Mouse (Mus musculus) cerebellum, postnatal 14 days (tissue): ENCODE measurements around the gene Olfr390.

Experiments
- DNase-seq, 2 experiments: peaks; one replicate each; pipeline ENCODE4 v3.0.0; 2021; ENCODE audit warnings: mixed read lengths in 2 of 2

Gene Olfr390

DNA sequence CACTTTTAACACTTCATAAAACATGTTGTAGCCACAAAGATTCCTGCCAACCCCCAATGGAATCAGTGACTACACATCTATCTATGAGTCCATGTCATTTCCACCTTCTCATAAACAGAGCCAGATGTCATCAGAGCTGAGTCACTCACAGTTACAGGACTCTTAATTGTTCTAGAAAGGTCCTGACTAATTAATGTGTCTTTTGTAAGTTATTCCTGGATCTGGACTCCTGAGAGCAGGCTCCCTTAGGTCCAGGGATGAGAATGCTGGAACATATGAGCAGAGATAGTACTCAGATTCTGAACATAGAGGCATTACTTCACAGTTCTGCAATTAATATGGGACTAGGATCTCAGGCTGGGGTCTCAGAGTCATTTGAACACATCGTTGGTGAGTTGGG lies at the start of gene Olfr390:
Gene Olfr390 (plus strand): TSS at position 301 of the 400 bp plus-strand sequence.
- no peak for DNase-seq

DNA sequence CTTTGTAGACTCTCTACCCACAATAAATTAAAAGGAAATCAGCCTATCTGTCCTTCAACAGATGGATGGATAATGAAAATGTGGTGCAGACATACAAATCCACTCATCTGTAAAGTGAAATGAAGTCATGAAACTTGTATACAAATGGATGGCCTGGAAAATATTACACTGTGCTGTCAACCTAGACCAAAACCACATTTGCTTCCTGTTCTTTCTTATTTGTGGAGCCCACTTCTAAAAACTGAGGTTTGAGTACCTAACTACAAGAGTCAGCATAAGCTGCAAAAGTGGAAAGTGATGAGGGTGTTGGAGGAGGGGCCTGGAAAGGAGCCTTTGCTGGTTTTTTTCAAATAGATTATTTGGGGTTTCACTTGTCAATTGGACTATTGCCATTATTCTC lies 23.6 kb upstream of the Olfr390 start:
- no peak for DNase-seq

DNA sequence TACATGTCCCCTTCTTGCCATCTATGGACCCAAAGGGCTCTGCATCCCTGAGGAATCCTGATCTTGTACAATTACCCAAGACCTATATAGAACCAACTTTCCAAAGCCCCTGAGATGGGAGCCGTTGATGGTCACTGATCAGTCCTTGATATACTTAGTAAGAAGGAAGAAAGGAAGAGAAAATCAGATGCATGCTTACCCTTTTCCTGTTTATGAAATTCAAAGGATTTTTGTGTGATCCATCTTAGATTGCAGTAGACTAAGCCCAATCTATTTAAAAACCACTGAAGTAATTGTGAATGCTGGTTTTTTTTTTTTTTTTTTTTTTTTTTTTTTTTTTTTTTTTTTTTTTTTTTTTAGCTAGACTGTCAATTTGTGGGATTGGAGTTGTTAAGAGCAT lies 2.2 kb upstream of the Olfr390 start, which contains the start of gene Olfr389:
Gene Olfr389 (minus strand): TSS at position 101 of the 400 bp plus-strand sequence.
- no peak for DNase-seq

DNA sequence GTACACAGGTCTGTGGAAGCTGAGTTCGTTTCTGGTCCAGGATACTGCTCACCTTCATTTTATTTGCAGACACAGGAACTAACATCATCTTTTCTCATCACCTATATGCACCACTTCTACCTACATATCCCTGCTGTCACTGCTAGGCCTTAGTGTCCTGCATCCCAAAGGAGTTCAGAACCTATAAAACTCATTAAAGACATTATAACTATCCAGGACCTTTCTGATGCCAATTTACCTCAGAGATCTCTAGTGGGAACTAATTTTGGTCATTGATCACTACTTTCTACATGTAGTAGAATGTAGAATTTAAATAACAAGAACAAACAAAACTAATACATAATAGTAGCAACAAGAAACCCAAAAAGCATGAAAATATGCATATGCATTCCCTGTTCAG lies 20.2 kb downstream of the Olfr390 start, which contains the start of gene Olfr391-ps:
Gene Olfr391-ps (minus strand): TSS at position 101 of the 400 bp plus-strand sequence.
- no peak for DNase-seq

DNA sequence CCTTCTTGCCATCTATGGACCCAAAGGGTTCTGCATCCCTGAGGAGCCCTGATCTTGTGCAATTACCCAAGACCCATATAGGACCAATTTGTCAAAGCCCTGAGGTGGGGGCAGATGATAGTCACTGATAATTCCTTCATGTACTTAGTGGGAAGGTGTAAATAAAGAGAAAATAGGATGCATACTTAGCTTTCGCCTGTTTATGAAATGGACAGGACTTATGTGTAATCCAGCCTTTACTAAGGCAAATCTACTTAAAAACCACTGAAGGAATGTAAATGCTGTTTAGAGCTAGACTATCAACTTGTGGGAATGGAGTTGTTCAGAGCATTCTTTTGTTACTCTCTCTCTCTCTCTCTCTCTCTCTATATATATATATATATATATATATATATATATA lies 34.2 kb downstream of the Olfr390 start, which contains the start of gene Olfr392:
Gene Olfr392 (minus strand): TSS at position 101 of the 400 bp plus-strand sequence.
- no peak for DNase-seq
